Mouse (Mus musculus) splenic B cell, adult 2 months (primary cell): Measurements from ENCODE around the gene Sema6b.

ENCODE experiments used
- DNase-seq: peaks from one replicate; pipeline ENCODE4 v3.0.0-alpha.2; 2011; ENCODE audit warnings: low read depth, low spot score
- H3K27me3 ChIP-seq: 2 replicates; pipeline ENCODE4 v1.6.1; 2012; ENCODE audit warnings: mild to moderate bottlenecking, low read length, moderate library complexity, mixed read lengths; ENCODE audit not compliant: control insufficient read depth, poor library complexity, insufficient read depth, severe bottlenecking
- H3K36me3 ChIP-seq: 2 replicates; pipeline ENCODE4 v1.6.1; 2012; ENCODE audit warnings: mild to moderate bottlenecking, low read length, moderate library complexity, mixed read lengths; ENCODE audit not compliant: control insufficient read depth, poor library complexity, insufficient read depth, severe bottlenecking

The Sema6b gene

DNA sequence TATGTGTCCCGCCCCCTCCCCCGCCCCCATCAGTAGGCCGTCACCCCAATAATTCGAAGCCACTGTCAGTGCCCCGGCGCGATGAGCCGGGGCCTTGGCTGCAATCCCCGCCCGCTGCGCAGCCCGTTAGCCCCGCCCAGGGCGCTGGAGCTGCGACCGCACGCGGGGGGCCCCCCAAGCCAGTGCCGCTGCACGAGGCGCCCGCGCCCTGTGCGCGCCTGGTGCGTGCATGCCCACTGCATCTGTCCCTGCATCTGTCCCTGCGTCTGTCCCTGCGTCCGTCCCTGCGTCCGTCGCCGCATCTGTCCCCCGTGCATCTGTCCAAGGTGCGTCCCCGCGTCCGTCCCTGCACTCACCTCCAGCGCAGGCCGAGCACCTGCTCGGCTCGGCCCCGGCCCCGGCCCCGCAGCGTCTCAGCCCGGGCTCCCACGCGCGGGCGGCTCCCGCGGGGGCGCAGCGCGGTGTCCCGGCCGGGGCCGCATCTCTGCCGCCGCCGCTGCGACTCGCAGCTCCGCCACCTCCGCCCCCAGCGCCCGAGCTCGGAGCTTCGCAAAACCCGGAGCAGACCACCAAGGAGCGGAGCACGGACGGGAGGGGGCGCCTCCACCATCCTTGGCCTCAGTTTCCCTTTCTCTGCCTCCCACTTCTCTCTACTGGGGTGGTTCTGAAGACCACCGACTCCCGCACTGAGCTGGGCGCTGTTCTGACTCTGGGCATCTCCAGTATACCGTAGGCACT is at the start of gene Sema6b:
Gene Sema6b, minus strand, starts transcription at position 486 of the 738 bp plus-strand sequence.
- Histone ChIP-seq H3K36me3 (no peaks in the 10 kb centered on the region), H3K27me3 (peaks cover 2% of the 10 kb centered on the region)
- peak; percentile 53 for DNase-seq

DNA sequence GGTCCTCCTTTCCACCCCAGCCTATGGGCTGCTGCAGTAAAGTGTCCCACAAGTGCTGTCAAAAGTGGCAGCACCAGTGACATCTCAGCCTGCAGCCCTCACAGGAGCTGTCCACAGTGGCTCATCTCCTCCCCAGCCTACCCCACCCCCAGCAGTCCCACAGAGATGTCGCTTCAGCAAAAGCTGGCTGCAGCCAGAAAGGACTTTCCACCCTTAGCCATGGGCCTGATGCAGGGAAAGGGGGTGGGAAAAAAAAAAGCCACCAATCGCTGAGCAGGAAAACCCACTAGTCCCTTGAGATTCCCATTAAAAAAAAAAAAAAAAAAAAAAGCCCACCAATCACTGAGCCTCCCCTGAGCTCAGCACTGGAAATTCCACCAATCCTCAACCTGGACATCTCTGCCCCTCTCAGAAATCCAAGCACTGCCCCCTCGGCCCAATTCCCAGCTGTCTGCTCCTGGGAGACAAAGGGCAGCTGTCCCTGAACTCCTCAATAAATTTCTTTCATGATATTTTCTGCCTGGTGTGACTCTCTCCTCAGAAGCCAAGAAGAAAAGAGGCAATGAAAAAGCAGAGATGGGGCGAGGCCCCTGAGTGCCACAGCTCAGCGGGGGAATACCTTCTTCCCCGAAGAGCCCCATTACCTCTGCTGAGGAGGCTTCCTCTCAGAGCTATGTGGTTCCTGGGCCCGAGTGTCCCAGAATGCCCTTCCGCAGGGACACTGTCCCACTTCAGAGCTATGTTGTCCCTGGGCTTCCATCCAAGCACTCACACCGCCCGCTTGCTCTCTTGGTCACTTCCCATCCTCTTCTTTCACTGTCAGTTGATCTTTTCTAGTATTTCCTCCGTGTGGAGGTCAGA is 45.4 kb upstream of the Sema6b start:
- Histone ChIP-seq H3K36me3 (no peaks in the 10 kb centered on the region; the same call in 1 of the 2 replicates), H3K27me3 (no peaks in the 10 kb centered on the region)
- DNase-seq: no peak

- no peaks in the 10 kb centered on the region for H3K27me3 ChIP-seq
- DNase-seq: peak; percentile 95
- H3K36me3 ChIP-seq: no peaks in the 10 kb centered on the region; the same call in 1 of the 2 replicates
Measured at GRCm38 (mm10) chr17:56183658-56184103, 43.5 kb upstream of the Sema6b start, which contains the start of gene Mydgf. TSS of gene Mydgf (minus strand) at chr17:56183920.

DNA sequence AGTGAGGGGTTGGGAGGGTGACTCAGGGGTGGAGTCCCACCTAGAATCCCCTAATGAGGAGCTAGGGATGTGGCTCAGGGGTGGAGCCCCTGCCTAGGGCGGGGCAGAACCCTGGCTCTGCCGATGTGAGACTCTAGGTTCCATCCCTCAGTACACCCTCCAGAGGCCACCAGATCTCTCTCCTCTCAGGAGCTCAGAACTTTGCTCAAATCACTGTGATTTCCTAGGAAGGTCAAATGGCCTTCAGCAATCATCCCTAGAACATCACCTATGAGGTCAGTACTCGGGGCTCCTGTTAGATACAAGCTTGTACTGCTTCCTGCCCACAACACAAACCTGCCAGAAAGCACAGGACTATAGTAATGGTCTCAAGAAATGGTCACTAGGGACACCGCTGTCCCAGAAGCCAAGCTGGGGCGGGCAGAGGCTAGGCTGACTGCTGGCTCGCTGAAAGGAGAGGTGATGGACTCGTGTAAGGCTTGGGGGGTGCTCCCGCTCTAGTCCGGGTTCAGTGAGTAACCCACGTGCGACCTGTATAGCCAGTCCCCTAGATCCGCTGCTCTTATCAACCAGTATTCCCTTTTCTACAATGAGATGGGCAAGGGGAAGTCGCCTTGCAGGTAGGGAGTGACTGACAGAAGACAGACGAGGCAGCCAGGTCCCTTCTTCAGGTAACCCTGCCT is 43.0 kb upstream of the Sema6b start:
- no peak for DNase-seq
- no peaks in the 10 kb centered on the region for H3K27me3 ChIP-seq
- H3K36me3 ChIP-seq: peaks cover 2% of the 10 kb centered on the region; the same call in 1 of the 2 replicates

GRCm38 (mm10) chr17:56175416-56175815 is 35.3 kb upstream of the Sema6b start:
- Histone ChIP-seq H3K36me3 (peaks cover 10% of the 10 kb centered on the region; the same call in 1 of the 2 replicates), H3K27me3 (no peaks in the 10 kb centered on the region)
- no peak for DNase-seq

GRCm38 (mm10) chr17:56173401-56174046 is 33.4 kb upstream of the Sema6b start:
- Histone ChIP-seq H3K36me3 (peaks cover 10% of the 10 kb centered on the region; the same call in 1 of the 2 replicates), H3K27me3 (no peaks in the 10 kb centered on the region)
- no peak for DNase-seq

- H3K36me3 ChIP-seq: peaks cover 5% of the 10 kb centered on the region; the same call in 1 of the 2 replicates
- no peaks in the 10 kb centered on the region for H3K27me3 ChIP-seq
- no peak for DNase-seq
Measured at GRCm38 (mm10) chr17:56171881-56172280, 31.7 kb upstream of the Sema6b start.

DNA sequence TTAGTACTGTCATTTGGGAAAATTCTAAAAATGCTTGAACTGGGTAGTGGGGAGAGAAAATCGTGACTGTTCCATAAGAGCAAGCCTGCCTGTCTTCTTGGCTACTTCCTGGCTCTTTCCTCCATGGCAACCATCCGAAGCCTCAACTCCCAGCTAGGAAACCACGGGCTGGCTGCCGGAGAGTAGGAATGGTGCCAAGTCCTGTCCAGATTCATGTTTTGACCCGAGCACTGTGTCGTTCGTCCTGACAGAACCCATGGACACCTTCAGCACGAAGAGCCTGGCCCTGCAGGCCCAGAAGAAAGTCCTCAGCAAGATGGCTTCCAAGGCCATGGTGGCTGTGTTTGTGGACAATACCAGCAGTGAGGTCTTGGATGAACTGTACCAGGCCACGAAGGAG is 31.3 kb upstream of the Sema6b start:
- no peak for DNase-seq
- Histone ChIP-seq H3K36me3 (0 out of 2 replicates have a peak, but pooled peaks cover 2% of the 10 kb centered on the region), H3K27me3 (no peaks in the 10 kb centered on the region)

GRCm38 (mm10) chr17:56170636-56171035 is 30.5 kb upstream of the Sema6b start:
- no peaks in the 10 kb centered on the region for H3K27me3 ChIP-seq
- no peaks in the 10 kb centered on the region for H3K36me3 ChIP-seq
- DNase-seq: no peak

GRCm38 (mm10) chr17:56169830-56170229 is 29.7 kb upstream of the Sema6b start:
- DNase-seq: no peak
- Histone ChIP-seq H3K27me3 (no peaks in the 10 kb centered on the region), H3K36me3 (no peaks in the 10 kb centered on the region)

DNA sequence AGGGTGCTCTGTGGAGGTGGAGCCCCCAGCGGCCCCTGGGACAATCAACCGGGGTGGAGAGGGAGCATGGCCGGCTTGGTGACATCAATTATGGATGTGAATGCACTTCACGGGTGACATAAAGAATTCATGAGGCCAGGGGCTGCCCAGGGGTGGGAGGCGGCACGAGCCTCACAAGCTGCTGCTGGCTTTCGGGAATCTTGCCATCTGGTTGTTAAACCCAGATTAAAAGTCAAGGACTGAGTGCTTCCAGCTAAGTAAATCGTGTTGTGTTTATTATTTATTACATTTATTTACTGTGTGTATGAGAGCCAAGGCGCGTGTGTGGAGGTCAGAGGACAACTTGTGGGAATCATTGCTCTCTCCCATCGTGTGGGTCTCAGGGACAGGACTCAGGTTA is 25.5 kb upstream of the Sema6b start:
- Histone ChIP-seq H3K27me3 (no peaks in the 10 kb centered on the region), H3K36me3 (no peaks in the 10 kb centered on the region)
- no peak for DNase-seq

DNA sequence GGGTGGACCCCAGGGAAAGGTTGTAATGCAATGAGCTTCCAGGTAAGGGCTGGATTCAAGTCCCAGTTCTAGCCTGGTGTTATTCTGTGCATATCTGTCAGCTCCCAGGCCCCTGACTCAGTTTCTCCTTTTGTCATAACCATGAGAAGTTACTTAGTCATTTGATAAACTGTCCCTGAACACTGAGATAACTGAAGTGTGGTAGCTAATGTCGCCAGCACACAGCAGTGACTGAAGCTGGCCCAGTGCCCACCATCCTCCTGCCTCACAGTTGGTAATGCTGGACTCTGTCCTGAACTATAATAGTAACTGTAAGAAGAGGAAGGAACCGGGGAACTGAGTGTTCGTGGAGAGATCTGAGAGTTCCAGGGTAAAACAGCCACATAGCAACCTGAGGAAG is 24.4 kb upstream of the Sema6b start:
- Histone ChIP-seq H3K36me3 (no peaks in the 10 kb centered on the region), H3K27me3 (no peaks in the 10 kb centered on the region)
- DNase-seq: no peak

DNA sequence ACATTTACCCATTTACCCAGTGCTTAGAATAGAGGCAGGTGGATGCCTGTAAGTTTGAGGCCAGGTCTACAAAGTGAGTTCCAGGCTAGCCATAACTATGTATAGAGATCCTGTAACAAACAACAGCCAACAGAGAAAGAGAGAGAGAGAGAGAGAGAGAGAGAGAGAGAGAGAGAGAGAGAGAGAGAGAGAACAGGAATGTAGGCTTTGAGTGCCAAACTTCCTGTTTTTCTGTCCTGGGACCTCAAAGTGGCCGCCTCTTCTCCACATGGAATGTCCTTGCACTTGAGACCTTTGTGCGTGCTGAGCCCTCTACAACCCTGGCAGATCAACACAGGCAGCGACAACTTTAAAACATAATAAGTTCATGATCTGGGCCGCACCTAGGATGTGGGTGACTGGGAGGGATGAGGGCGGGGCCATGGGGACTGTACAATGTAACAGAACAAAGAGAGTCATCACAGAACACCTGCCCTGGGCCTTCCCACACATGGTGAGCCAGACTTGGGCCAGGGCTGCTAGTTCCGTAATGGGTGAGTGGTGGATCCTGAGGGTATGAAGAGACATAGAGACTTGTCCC is 23.5 kb upstream of the Sema6b start:
- DNase-seq: no peak
- no peaks in the 10 kb centered on the region for H3K27me3 ChIP-seq
- no peaks in the 10 kb centered on the region for H3K36me3 ChIP-seq

- peak; percentile 91 for DNase-seq
- Histone ChIP-seq H3K36me3 (no peaks in the 10 kb centered on the region), H3K27me3 (no peaks in the 10 kb centered on the region)
Measured at GRCm38 (mm10) chr17:56162231-56162774, 22.2 kb upstream of the Sema6b start, which contains the start of gene Tnfaip8l1. TSS of gene Tnfaip8l1 (plus strand) at chr17:56162477.
